Mouse (Mus musculus) midbrain, embryonic 13.5 days (tissue): ENCODE measurements around the gene Gm10644. TPM values are rescaled to one million over a fixed set of nuclear protein-coding genes. Genes with fewer than 3 reads are reported as not detected.

ENCODE experiments used
- ATAC-seq: fragments of 200-750 bp; cut with Nextera tagmentation; 2 replicates; pipeline ENCODE4 v1.8.0; 2017; ENCODE audit warnings: mild to moderate bottlenecking, moderate TSS enrichment, moderate library complexity
- H3K27ac ChIP-seq: fragments of 300-500 bp; sonication (generic); 2 replicates; pipeline ENCODE4 v1.5.1; 2015; ENCODE audit warnings: inconsistent platforms, mild to moderate bottlenecking, moderate library complexity
- H3K27me3 ChIP-seq: fragments of 300-500 bp; sonication (generic); 2 replicates; pipeline ENCODE4 v1.6.1; 2015; ENCODE audit warnings: mild to moderate bottlenecking, inconsistent platforms
- H3K36me3 ChIP-seq: fragments of 300-500 bp; sonication (generic); 2 replicates; pipeline ENCODE4 v1.6.1; 2015; ENCODE audit warnings: mild to moderate bottlenecking, inconsistent platforms
- H3K4me1 ChIP-seq: fragments of 300-500 bp; sonication (generic); replicated peaks from 2 replicates; pipeline ENCODE4 v1.6.1; 2015; ENCODE audit warnings: inconsistent platforms
- H3K4me2 ChIP-seq: fragments of 300-500 bp; sonication (generic); replicated peaks from 2 replicates; pipeline ENCODE4 v1.6.1; 2015; ENCODE audit warnings: moderate library complexity, mild to moderate bottlenecking, inconsistent platforms
- H3K4me3 ChIP-seq: fragments of 300-500 bp; sonication (generic); replicated peaks from 2 replicates; pipeline ENCODE4 v1.5.1; 2015; ENCODE audit warnings: mild to moderate bottlenecking, inconsistent platforms
- H3K9ac ChIP-seq: fragments of 300-500 bp; sonication (generic); replicated peaks from 2 replicates; pipeline ENCODE4 v1.6.1; 2015; ENCODE audit warnings: mild to moderate bottlenecking, inconsistent platforms
- H3K9me3 ChIP-seq: fragments of 300-500 bp; sonication (generic); 2 replicates; pipeline ENCODE4 v1.6.1; 2016; ENCODE audit warnings: mild to moderate bottlenecking, inconsistent platforms
- WGBS: fragments of 180-500 bp; shearing (Covaris S2); methylation state at CpG from one replicate; pipeline ENCODE4 v1.1.7; 2015; 5-methylcytosine and 5-hydroxymethylcytosine counted together
- polyA plus RNA-seq: library from polyadenylated mRNA; unstranded; fragments of >200 nt; fragmentation: Nextera tagmentation; extraction: Ambion mirVana; gene quantifications from 2 replicates; pipeline ENCODE4 v1.2.1, GENCODE M21; 2015

Gene Gm10644
- polyA plus RNA-seq, 1 experiment from 2014 or later = 0.94 TPM

- Histone ChIP-seq H3K27ac (no peak overlapping the region), H3K4me1 (peaks cover 18% of the 10 kb centered on the region), H3K36me3 (no peaks in the 10 kb centered on the region), H3K9me3 (no peaks in the 10 kb centered on the region), H3K27me3 (no peaks in the 10 kb centered on the region), H3K4me3 (peak overlapping the region; percentile 61), H3K4me2 (peak overlapping the region; percentile 93), H3K9ac (peak overlapping the region; percentile 59)
- ATAC-seq = no peak
- under 1% methylated on average over 15 of the region's 15 CpGs for WGBS
Observed at GRCm38 (mm10) chr8:83955958-83956218, 883 bp upstream of the Gm10644 start.

DNA sequence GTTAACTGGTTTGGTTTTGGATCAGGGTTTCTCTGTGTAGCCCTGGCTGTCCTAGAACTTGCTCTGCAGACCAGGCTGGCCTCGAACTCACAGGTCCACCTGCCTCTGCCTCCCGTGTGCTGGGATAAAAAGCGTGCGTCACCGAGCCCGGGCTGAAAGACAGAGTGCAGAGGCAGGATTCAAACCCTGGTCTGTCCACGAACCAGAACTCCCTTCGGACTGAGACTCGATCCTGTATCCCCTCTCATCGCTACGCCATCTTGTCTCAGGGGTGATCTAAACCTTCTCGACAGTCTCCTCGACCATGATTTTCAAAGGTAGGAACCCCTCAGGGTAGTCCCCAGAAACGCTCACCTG, 278 bp downstream of the Gm10644 start:
- Histone ChIP-seq H3K36me3 (no peaks in the 10 kb centered on the region), H3K27me3 (no peaks in the 10 kb centered on the region), H3K9ac (peak overlapping the region; percentile 61), H3K27ac (peak overlapping the region; percentile 64; the same call in 1 of the 2 replicates), H3K4me2 (peak overlapping the region; percentile 93), H3K9me3 (no peaks in the 10 kb centered on the region), H3K4me1 (peaks cover 18% of the 10 kb centered on the region), H3K4me3 (peak overlapping the region; percentile 61)
- no peak for ATAC-seq
- 1% methylated on average over 14 of the region's 14 CpGs for WGBS

- WGBS = 67% methylated on average over 3 of the region's 3 CpGs
- ATAC-seq = no peak
- H3K9me3 ChIP-seq = no peaks in the 10 kb centered on the region
- no peaks in the 10 kb centered on the region for H3K27me3 ChIP-seq
- no peaks in the 10 kb centered on the region for H3K4me1 ChIP-seq
- no peak overlapping the region for H3K4me2 ChIP-seq
- no peak overlapping the region for H3K4me3 ChIP-seq
- no peak overlapping the region for H3K9ac ChIP-seq
- no peak overlapping the region for H3K27ac ChIP-seq
- H3K36me3 ChIP-seq = no peaks in the 10 kb centered on the region
Observed at GRCm38 (mm10) chr8:83945540-83945939, 9.5 kb downstream of the Gm10644 start.

- peaks cover 29% of the 10 kb centered on the region for H3K36me3 ChIP-seq
- H3K9ac ChIP-seq = no peak overlapping the region
- no peaks in the 10 kb centered on the region for H3K4me1 ChIP-seq
- no peak for ATAC-seq
- H3K4me2 ChIP-seq = no peak overlapping the region
- no peaks in the 10 kb centered on the region for H3K9me3 ChIP-seq
- no peak overlapping the region for H3K27ac ChIP-seq
- no peaks in the 10 kb centered on the region for H3K27me3 ChIP-seq
- 75% methylated on average over 1 of the region's 1 CpGs for WGBS
- H3K4me3 ChIP-seq = no peak overlapping the region
Observed at GRCm38 (mm10) chr8:83942446-83942845, 12.6 kb downstream of the Gm10644 start.

DNA sequence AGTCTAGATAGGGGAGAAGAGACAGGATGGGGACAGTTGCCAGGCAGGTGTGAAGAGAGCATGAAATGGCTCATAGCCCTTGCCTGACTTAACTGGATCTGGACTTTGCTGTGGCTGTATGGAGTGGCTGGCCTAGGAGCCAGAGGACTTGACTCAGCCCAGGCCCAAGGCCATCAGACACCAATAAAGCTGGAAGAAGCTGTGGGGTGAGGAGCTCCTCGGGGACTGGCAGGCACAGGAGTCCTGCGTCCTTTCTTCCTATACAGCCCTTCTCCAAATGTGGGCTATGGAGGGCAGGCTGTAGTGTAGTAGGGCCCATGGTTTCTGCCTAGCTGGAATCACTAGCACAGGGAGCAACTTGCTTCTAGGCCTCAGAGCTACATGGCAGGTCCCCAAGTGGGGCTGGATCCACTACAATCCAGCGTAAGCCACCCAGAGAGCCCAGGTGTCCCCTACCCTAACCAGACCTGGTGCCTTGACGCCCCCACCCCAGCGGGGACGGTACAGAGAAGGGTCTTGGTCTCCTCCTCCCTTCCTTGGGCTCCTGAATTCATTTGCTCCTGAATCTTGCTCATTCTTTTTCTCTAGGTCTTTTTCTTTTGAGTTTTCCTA, 13.8 kb downstream of the Gm10644 start:
- H3K27ac ChIP-seq = no peak overlapping the region
- peaks cover 42% of the 10 kb centered on the region for H3K36me3 ChIP-seq
- 82% methylated on average over 6 of the region's 6 CpGs for WGBS
- H3K27me3 ChIP-seq = no peaks in the 10 kb centered on the region
- no peak overlapping the region for H3K4me2 ChIP-seq
- no peak overlapping the region for H3K9ac ChIP-seq
- no peaks in the 10 kb centered on the region for H3K4me1 ChIP-seq
- no peak for ATAC-seq
- no peaks in the 10 kb centered on the region for H3K9me3 ChIP-seq
- no peak overlapping the region for H3K4me3 ChIP-seq

DNA sequence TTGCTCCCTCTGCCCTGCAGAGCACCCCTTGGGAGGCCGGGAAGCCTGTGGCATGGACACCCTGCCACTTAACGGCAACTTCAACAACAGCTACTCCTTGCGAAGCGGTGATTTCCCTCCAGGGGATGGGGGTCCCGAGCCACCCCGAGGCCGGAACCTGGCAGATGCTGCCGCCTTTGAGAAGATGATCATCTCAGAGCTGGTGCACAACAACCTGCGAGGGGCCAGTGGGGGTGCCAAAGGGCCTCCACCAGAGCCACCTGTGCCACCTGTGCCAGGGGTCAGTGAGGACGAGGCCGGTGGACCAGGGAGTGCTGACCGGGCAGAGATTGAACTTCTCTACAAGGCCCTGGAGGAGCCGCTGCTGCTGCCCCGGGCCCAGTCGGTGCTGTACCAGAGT, 16.7 kb downstream of the Gm10644 start:
- H3K9ac ChIP-seq = no peak overlapping the region
- no peaks in the 10 kb centered on the region for H3K27me3 ChIP-seq
- no peak overlapping the region for H3K4me3 ChIP-seq
- H3K36me3 ChIP-seq = peaks cover 70% of the 10 kb centered on the region
- no peaks in the 10 kb centered on the region for H3K4me1 ChIP-seq
- ATAC-seq = no peak
- H3K27ac ChIP-seq = no peak overlapping the region
- WGBS = 93% methylated on average over 15 of the region's 15 CpGs
- H3K9me3 ChIP-seq = no peaks in the 10 kb centered on the region
- H3K4me2 ChIP-seq = no peak overlapping the region

- Histone ChIP-seq H3K4me3 (no peak overlapping the region), H3K4me2 (no peak overlapping the region), H3K4me1 (no peaks in the 10 kb centered on the region), H3K9ac (no peak overlapping the region), H3K36me3 (peaks cover 77% of the 10 kb centered on the region), H3K27ac (no peak overlapping the region), H3K27me3 (no peaks in the 10 kb centered on the region), H3K9me3 (no peaks in the 10 kb centered on the region)
- 91% methylated on average over 7 of the region's 7 CpGs for WGBS
- ATAC-seq = no peak
Observed at GRCm38 (mm10) chr8:83937645-83938044, 17.4 kb downstream of the Gm10644 start.

DNA sequence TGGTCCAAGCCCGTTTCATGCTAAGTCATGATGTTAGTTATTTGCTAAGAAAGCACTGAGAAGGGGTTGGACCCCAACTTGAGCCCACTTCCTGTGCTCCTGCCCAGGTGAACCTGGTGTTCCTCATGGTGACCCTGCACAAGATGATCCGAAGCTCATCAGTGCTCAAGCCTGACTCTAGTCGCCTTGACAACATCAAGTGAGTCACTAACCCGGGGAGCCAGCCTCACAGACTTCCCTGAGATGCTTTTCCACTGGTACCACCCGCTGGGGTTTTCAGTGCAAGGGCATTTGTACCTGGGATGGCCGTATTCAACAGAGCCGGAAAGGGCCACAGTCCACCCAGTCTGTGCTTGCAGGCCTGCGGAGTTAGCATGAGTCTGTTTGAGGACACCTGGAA, 19.6 kb downstream of the Gm10644 start:
- no peak overlapping the region for H3K9ac ChIP-seq
- WGBS = 93% methylated on average over 8 of the region's 8 CpGs
- no peak for ATAC-seq
- H3K4me2 ChIP-seq = no peak overlapping the region
- H3K36me3 ChIP-seq = peaks cover 99% of the 10 kb centered on the region
- no peak overlapping the region for H3K4me3 ChIP-seq
- H3K4me1 ChIP-seq = no peaks in the 10 kb centered on the region
- no peaks in the 10 kb centered on the region for H3K9me3 ChIP-seq
- no peak overlapping the region for H3K27ac ChIP-seq
- no peaks in the 10 kb centered on the region for H3K27me3 ChIP-seq

DNA sequence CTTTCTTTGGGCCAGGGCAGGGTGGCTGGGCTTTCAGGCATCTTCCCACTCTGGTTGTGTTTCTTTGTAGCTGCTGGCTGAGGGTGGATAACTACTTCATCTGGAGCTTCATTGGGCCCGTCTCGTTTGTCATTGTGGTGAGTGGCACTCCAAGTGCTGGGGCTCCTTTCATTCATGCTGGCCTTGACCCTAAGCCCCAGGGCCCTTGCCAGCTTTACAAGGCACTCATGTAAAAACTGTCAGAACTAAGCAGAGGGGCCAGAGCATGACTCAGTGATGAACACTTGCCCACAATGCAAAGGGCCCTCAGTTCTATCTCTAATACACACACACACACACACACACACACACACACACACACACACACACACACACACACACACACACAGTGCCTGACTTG, 20.0 kb downstream of the Gm10644 start:
- WGBS = 85% methylated on average over 2 of the region's 2 CpGs

GRCm38 (mm10) chr8:83934222-83934621, 20.8 kb downstream of the Gm10644 start:
- no peaks in the 10 kb centered on the region for H3K9me3 ChIP-seq
- ATAC-seq = no peak
- WGBS = 88% methylated on average over 5 of the region's 5 CpGs

More for the DNA sequence above, 20.0 kb downstream of the Gm10644 start:
- no peak for ATAC-seq
- no peak overlapping the region for H3K27ac ChIP-seq
- H3K9ac ChIP-seq = no peak overlapping the region
- H3K9me3 ChIP-seq = no peaks in the 10 kb centered on the region
- no peak overlapping the region for H3K4me2 ChIP-seq
- H3K27me3 ChIP-seq = no peaks in the 10 kb centered on the region
- no peak overlapping the region for H3K4me3 ChIP-seq
- H3K4me1 ChIP-seq = no peaks in the 10 kb centered on the region
- H3K36me3 ChIP-seq = peaks cover 99% of the 10 kb centered on the region

GRCm38 (mm10) chr8:83926266-83926665, 28.7 kb downstream of the Gm10644 start:
- H3K9ac ChIP-seq = no peak overlapping the region
- H3K4me3 ChIP-seq = no peak overlapping the region
- H3K4me2 ChIP-seq = no peak overlapping the region
- H3K36me3 ChIP-seq = peaks cover 95% of the 10 kb centered on the region
- WGBS = 71% methylated on average over 7 of the region's 7 CpGs
- no peaks in the 10 kb centered on the region for H3K9me3 ChIP-seq
- no peaks in the 10 kb centered on the region for H3K4me1 ChIP-seq
- no peak for ATAC-seq
- H3K27me3 ChIP-seq = no peaks in the 10 kb centered on the region
- H3K27ac ChIP-seq = no peak overlapping the region

More at GRCm38 (mm10) chr8:83934222-83934621, 20.8 kb downstream of the Gm10644 start:
- Histone ChIP-seq H3K36me3 (peaks cover 100% of the 10 kb centered on the region), H3K27me3 (no peaks in the 10 kb centered on the region), H3K9ac (no peak overlapping the region), H3K27ac (no peak overlapping the region), H3K4me2 (no peak overlapping the region), H3K4me1 (no peaks in the 10 kb centered on the region), H3K4me3 (no peak overlapping the region)

DNA sequence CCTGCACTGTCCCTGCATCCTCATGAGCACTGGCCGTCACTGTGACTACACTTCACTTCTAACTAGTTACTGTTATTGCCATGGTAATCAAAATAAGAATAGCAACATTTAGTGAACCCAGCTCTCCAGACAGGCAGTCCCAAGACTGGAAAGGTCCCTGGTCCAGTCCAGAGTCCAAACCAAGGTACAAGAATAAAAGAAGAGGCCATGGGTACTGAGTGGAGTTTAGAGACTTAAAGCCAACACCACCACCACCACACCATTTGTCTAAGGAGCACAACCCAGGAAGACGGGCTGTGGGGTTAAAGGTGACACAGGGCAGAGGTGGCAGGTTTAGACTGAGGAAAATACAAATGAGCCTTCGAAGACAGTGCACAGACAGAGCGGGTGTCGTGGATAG, 30.4 kb downstream of the Gm10644 start:
- Histone ChIP-seq H3K9ac (no peak overlapping the region), H3K27ac (no peak overlapping the region), H3K27me3 (no peaks in the 10 kb centered on the region), H3K36me3 (peaks cover 93% of the 10 kb centered on the region), H3K4me1 (no peaks in the 10 kb centered on the region), H3K9me3 (no peaks in the 10 kb centered on the region), H3K4me2 (no peak overlapping the region), H3K4me3 (no peak overlapping the region)
- no peak for ATAC-seq
- WGBS = 84% methylated on average over 5 of the region's 5 CpGs

DNA sequence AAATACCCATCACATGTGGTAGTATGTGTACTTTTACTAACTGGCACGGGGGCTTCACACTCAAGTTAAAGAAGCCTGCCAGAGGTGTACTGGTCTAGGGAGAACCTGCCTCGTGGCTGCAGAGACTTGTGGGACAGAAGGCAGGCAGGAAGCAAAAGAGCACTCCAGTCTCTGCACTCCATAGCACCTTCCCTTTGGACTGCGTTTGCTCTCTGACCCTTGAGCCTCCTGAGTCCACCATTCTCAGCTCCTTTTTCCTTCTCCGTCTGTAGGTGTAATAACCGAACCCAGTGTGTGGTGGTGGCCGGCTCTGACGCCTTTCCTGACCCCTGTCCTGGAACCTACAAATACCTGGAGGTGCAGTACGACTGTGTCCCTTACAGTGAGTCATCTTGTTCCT, 32.3 kb downstream of the Gm10644 start:
- H3K4me2 ChIP-seq = no peak overlapping the region
- no peak for ATAC-seq
- H3K4me1 ChIP-seq = no peaks in the 10 kb centered on the region
- H3K27ac ChIP-seq = no peak overlapping the region
- H3K4me3 ChIP-seq = no peak overlapping the region
- no peaks in the 10 kb centered on the region for H3K27me3 ChIP-seq
- H3K9ac ChIP-seq = no peak overlapping the region
- no peaks in the 10 kb centered on the region for H3K9me3 ChIP-seq
- 90% methylated on average over 8 of the region's 8 CpGs for WGBS
- peaks cover 86% of the 10 kb centered on the region for H3K36me3 ChIP-seq
